Mouse (Mus musculus) adrenal gland (tissue): ENCODE data around the gene Sema4g.

Source experiments
- intact Hi-C: fragments of 180-260 bp; cut with DNase I; formaldehyde crosslinking; loops from one replicate; pipeline ENCODE4 v1.15.1; 2025

Sema4g gene

DNA sequence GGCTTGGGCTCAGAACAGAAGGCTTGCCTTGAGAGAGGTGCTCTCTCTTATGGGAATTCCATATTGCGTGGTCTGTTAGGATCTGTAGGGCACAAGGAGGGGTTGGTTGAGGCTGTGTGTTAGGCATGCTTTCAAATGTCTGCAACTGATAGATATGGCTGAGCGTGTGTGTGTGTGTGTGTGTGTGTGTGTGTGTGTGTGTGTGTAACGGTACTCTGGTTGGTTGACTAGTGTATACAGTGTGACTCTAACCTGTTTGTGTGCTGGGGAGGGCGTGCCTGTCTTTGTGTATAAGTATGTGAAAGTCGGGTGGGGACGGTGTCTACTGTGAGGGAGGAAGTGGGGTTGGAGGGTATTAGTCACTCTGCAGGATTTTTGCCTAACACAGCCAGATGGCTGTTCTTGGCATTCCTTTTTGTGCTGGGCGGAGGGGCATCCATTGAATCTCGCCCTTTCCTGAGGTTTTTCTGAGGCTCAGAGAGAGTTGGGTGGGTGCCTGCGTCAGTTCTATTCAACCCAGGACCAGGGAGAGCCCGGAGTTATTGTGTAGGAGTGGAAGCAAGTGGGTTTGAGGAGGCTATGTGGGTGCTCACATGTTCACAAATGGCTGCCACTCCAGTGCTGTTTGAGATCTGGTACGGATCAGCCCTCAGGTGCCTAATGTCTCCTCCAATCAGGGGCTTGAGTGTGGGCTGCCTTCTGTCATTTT lies 59.2 kb downstream of the Sema4g start:
- intact Hi-C loops: no loop called here

DNA sequence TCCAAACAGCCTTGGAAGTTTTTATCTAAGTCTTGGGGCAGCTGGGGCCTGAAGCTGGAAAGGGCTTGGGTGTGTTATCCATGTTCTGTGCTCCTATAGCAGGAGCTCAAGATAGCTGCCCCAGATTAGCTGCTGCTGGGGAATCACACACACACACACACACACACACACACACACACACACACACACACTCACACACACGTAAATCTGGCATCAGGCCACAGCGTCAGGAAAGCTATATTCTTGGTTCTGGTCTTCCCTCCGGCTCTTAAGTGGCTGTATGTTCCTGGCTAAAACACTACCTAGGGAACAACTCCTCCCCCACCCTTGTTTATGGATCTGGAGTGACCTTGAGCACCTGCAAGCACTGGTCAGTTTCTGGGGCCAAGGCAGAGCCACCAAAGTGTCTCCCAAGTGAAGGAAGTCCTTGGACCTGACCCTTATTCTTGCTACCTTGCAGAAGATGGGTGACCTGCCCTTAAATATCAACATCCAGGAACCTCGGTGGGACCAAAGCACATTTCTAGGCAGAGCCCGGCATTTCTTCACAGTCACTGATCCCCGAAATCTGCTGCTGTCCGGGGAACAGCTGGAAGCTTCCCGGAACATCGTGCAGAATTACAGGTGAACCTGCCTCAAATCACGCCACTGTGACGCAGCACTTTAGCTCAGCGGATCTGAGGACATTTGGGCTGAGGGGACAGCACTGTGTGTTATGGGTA lies 59.9 kb downstream of the Sema4g start:
- intact Hi-C loops: no loop called here

DNA sequence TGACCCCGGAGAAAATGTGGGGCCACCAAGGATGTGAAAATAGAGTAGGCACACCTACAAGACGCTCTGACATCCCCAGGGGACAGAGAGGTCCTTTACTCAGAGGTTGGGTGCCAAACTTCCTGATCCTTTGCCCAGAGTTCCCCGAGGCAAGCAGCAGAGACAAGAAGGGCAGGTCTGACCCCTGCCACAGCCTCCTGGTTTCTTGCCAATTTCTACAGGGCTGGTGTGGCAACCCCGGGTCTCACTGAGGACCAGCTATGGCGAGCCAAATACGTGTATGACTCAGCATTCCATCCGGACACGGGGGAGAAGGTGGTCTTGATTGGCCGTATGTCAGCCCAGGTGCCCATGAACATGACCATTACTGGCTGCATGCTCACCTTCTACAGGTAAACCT lies 60.6 kb downstream of the Sema4g start:
- intact Hi-C loops: no loop called here
